Mouse (Mus musculus) embryonic fibroblast, embryonic 13.5 days (primary cell): ENCODE measurements around the gene Pik3cb. TPM values are rescaled to one million over a fixed set of nuclear protein-coding genes. Genes with fewer than 3 reads are reported as not detected.

Source experiments
- H3K27ac ChIP-seq: 2 replicates; pipeline ENCODE4 v1.5.1; 2012; ENCODE audit warnings: low read length, control low read depth, inconsistent platforms; ENCODE audit not compliant: insufficient read depth
- H3K4me1 ChIP-seq: 2 replicates; pipeline ENCODE4 v1.6.1; 2011; ENCODE audit warnings: low read length; ENCODE audit not compliant: control insufficient read depth, insufficient read depth
- H3K4me3 ChIP-seq: 2 replicates; pipeline ENCODE4 v1.5.1; 2011; ENCODE audit warnings: mild to moderate bottlenecking, control low read depth, low read length; ENCODE audit not compliant: insufficient read depth
- CTCF ChIP-seq: IDR thresholded peaks from 2 replicates; pipeline ENCODE4 v1.5.1; 2011; ENCODE audit warnings: mild to moderate bottlenecking, control low read depth, low read length, moderate library complexity, borderline replicate concordance; ENCODE audit not compliant: insufficient read depth
- POLR2A ChIP-seq: IDR thresholded peaks from 2 replicates; pipeline ENCODE4 v1.6.1; 2011; ENCODE audit warnings: low read depth, mild to moderate bottlenecking, control low read depth, low read length, moderate library complexity
- polyA plus RNA-seq: library from polyadenylated mRNA; stranded (reverse); fragments of >200 nt; gene quantifications from 2 replicates; pipeline ENCODE4 v1.2.4, GENCODE M21; 2011; ENCODE audit warnings: low read depth; ENCODE audit not compliant: missing spikeins, insufficient read length

The Pik3cb gene
- polyA plus RNA-seq, 1 experiment: 5.2 TPM

GRCm38 (mm10) chr9:99017679-99018078, 122.7 kb downstream of the Pik3cb start:
- TF ChIP-seq CTCF (no peak), POLR2A (no peak)
- Histone ChIP-seq H3K4me1 (no peaks in the 10 kb centered on the region), H3K4me3 (no peak overlapping the region), H3K27ac (no peak overlapping the region)

GRCm38 (mm10) chr9:99016759-99017158, 123.7 kb downstream of the Pik3cb start:
- Histone ChIP-seq H3K27ac (no peak overlapping the region), H3K4me1 (no peaks in the 10 kb centered on the region), H3K4me3 (no peak overlapping the region)
- TF ChIP-seq POLR2A: no peak

GRCm38 (mm10) chr9:99016301-99016700, 124.1 kb downstream of the Pik3cb start:
- H3K4me1 ChIP-seq: no peaks in the 10 kb centered on the region
- H3K27ac ChIP-seq: no peak overlapping the region
- no peak overlapping the region for H3K4me3 ChIP-seq
- TF ChIP-seq POLR2A: no peak
- no peak for TF ChIP-seq CTCF

GRCm38 (mm10) chr9:99009898-99010199, 130.6 kb downstream of the Pik3cb start:
- H3K4me3 ChIP-seq: no peak overlapping the region
- H3K4me1 ChIP-seq: no peaks in the 10 kb centered on the region
- no peak overlapping the region for H3K27ac ChIP-seq
- TF ChIP-seq POLR2A (no peak), CTCF (no peak)

GRCm38 (mm10) chr9:99009069-99009897, 131.1 kb downstream of the Pik3cb start:
- Histone ChIP-seq H3K4me1 (no peaks in the 10 kb centered on the region), H3K4me3 (no peak overlapping the region), H3K27ac (no peak overlapping the region)
- TF ChIP-seq POLR2A: no peak

GRCm38 (mm10) chr9:99001326-99001725, 139.1 kb downstream of the Pik3cb start:
- Histone ChIP-seq H3K27ac (no peak overlapping the region), H3K4me3 (no peak overlapping the region), H3K4me1 (no peaks in the 10 kb centered on the region)
- TF ChIP-seq POLR2A (no peak), CTCF (no peak)

GRCm38 (mm10) chr9:98999881-99000339, 140.5 kb downstream of the Pik3cb start:
- Histone ChIP-seq H3K27ac (no peak overlapping the region), H3K4me1 (no peaks in the 10 kb centered on the region), H3K4me3 (no peak overlapping the region)
- TF ChIP-seq CTCF: no peak

GRCm38 (mm10) chr9:98994103-98994502, 146.3 kb downstream of the Pik3cb start:
- no peak overlapping the region for H3K27ac ChIP-seq
- TF ChIP-seq POLR2A (no peak), CTCF (no peak)
- H3K4me1 ChIP-seq: no peaks in the 10 kb centered on the region
- no peak overlapping the region for H3K4me3 ChIP-seq

GRCm38 (mm10) chr9:98987131-98987530, 153.3 kb downstream of the Pik3cb start:
- TF ChIP-seq POLR2A (no peak), CTCF (no peak)
- peak overlapping the region; percentile 98 for H3K4me3 ChIP-seq
- peaks cover 3% of the 10 kb centered on the region for H3K4me1 ChIP-seq
- H3K27ac ChIP-seq: no peak overlapping the region

Other genes starting within 250 kb of the Pik3cb start
- not detected in 2 replicates for gene 7420426K07Rik, start 237.5 kb downstream of the Pik3cb start, polyA plus RNA-seq
- gene Foxl2, start 185.3 kb downstream of the Pik3cb start, polyA plus RNA-seq: 0.20 and 0.32 TPM in 2 replicates
- 26.5 and 33.9 TPM in 2 replicates for gene Faim, start 154.2 kb downstream of the Pik3cb start, polyA plus RNA-seq
- not detected in 2 replicates for gene Gm1123, start 104.9 kb downstream of the Pik3cb start, polyA plus RNA-seq
- not detected in 2 replicates for gene Faiml, start 96.6 kb upstream of the Pik3cb start, polyA plus RNA-seq
- gene Cep70, start 102.7 kb upstream of the Pik3cb start, polyA plus RNA-seq: 8.0 and 12.5 TPM in 2 replicates
- gene Esyt3, start 217.9 kb upstream of the Pik3cb start, polyA plus RNA-seq: 0.11 TPM in 1 of 2 replicates, not detected in the other